Mouse (Mus musculus) E14TG2a.4 (cell line): ENCODE measurements around the gene Trim3.

Source experiments
- CTCF ChIP-seq: conservative IDR thresholded peaks from 2 replicates; pipeline ENCODE4 v1.5.1; 2014; ENCODE audit warnings: low read length
- POU5F1 ChIP-seq: IDR thresholded peaks from 2 replicates; pipeline ENCODE4 v1.6.1; 2014; ENCODE audit warnings: low read length, borderline replicate concordance

GRCm38 (mm10) chr7:105576166-105576748, 57.1 kb downstream of the Trim3 start:
- no peak for TF ChIP-seq CTCF
- TF ChIP-seq POU5F1 = no peak
